Mouse (Mus musculus) CD4-positive, CD25-positive, alpha-beta regulatory T cell, adult 2 months (primary cell): ENCODE measurements at regions not wholly inside any gene's neighbourhood (a gene's known extent, or its start where the extent isn't known, plus 50 kb on each side); places are given as distances from the start of the nearest gene placed in this dataset.

Experiments
- DNase-seq: peaks from one replicate; pipeline ENCODE4 v3.0.0-alpha.2; 2012; ENCODE audit warnings: low read depth, low spot score

GRCm38 (mm10) chr5:85467811-85468210 is 597.6 kb downstream of the Cenpc1 start:
- DNase-seq, result no peak

DNA sequence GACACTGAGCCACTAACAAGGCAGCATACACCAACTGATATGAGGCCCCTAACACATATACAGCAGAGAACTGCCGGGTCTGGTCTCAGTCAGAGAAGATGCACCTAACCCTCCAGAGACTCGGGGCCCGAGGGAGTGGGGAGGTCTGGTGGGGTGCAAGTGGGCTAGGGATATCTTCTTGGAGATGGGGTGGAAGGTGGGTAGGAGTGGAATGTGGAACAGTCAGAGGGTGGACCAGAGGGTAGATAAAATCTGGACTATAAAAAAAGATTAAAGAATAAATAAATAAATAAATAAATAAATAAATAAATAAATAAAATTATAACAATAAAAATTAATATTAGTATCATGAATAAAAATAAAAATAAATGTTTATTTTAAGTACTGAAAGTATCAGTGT is 598.2 kb downstream of the Cenpc1 start:
- no peak for DNase-seq
